Mouse (Mus musculus): ENCODE results near the gene Cpa1. TPM values are rescaled to one million over a fixed set of nuclear protein-coding genes. Genes with fewer than 3 reads are reported as not detected.

The Cpa1 gene
- not detected in 2 replicates for polyA plus RNA-seq (2012; rRNA removed)

DNA sequence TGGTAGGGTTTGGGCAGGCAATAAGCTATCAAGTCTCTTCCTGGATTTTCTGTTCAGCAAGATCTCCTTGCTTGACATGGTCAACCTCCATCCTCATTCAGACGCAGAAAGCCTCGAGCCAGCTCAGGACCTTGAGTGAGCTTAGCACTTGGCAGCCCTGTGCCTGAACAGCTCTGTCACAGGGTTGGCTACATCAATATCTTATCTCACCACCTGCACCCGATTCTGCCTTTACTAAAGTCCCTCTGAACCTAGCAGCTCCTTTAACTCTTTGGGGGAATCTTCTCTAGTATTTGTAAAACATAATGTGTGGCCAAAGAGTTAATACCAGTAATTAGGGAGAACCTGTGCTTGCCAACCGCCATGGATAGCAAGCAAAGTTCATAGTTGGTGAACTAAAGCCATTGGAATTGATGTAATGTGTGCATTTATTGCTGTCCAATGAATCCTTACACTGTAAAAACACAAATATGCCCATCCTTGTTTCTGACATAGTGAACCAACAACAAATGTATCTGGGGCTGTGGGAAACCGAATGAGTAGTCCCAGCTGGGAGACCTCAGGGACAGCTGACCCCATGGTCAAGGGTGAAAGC lies at the start of gene Cpa1:
Cpa1 (plus strand) TSS at position 545 of the 595 bp plus-strand sequence.
- Histone ChIP-seq H3K4me3 (ENCODE audit: insufficient read depth, low read length) (no peak within 1 kb of the TSS), H3K4me1 (ENCODE audit: control insufficient read depth, insufficient read depth, low read length) (no peaks in the 10 kb centered on the region), H3K27ac (ENCODE audit: insufficient read depth, low read length) (no peak within 1 kb of the TSS)
- TF ChIP-seq POLR2A (IDR thresholded peaks at IDR 0.05; ENCODE audit: extremely low read depth, insufficient read depth, low read length) (no peak), CTCF (IDR thresholded peaks at IDR 0.05; ENCODE audit: extremely low read depth, insufficient read depth, low read length) (no peak)

DNA sequence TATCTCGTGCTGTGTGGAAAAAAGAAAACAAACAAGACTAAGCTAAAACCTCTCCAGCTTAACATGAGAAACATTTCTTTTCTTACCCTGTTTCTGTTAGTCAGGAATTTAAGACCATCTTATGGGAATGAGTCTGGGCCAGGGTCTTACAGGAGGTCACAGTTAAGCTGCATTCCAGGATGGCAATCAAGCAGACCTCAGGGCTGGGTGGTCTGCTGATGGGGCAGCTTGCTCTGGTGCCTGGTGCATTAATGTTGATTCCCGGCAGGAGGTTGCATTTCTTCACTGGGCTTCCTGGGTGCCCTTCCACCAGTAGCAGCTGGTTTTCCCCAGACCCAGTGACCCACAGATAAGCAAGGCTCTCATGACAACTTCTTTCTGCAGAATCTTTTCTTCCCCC lies 49.2 kb upstream of the Cpa1 start:
- H3K27ac ChIP-seq (ENCODE audit: insufficient read depth, low read length), result no peak overlapping the region
- H3K4me3 ChIP-seq (ENCODE audit: insufficient read depth, low read length), result no peak overlapping the region
- no peaks in the 10 kb centered on the region for H3K4me1 ChIP-seq (ENCODE audit: control insufficient read depth, insufficient read depth, low read length)
- no peak for TF ChIP-seq CTCF (IDR thresholded peaks at IDR 0.05; ENCODE audit: extremely low read depth, insufficient read depth, low read length)
- no peak for TF ChIP-seq POLR2A (IDR thresholded peaks at IDR 0.05; ENCODE audit: extremely low read depth, insufficient read depth, low read length)

DNA sequence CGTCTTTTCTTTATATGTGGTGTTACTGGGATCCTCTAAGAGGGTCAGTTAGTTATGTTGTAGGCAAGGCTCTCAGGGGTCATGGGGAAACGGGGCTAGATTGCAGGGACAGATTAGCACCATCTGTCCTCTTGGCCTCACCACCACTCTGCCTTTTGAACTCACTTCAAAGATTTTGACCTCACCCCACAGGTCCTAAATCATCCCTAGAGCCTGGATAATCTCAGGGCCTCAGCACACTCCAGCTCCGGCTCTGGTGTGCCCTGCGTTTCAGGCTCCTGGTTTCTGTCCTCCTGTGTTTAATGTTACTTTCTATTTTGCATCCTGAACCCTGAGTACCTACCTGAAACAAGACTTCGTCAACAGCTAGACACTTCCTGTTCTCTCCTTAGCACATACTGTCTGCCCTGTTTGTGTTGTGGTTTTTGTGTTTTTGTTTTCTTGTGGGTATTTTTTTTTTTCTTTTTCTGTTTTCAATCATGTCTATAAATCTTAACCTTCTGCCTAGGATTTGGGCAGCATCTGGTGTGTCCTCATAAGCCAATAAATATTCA lies 47.1 kb upstream of the Cpa1 start:
- Histone ChIP-seq H3K4me3 (ENCODE audit: insufficient read depth, low read length) (no peak overlapping the region), H3K27ac (ENCODE audit: insufficient read depth, low read length) (no peak overlapping the region), H3K4me1 (ENCODE audit: control insufficient read depth, insufficient read depth, low read length) (no peaks in the 10 kb centered on the region)
- TF ChIP-seq POLR2A (IDR thresholded peaks at IDR 0.05; ENCODE audit: extremely low read depth, insufficient read depth, low read length) (no peak), CTCF (IDR thresholded peaks at IDR 0.05; ENCODE audit: extremely low read depth, insufficient read depth, low read length) (no peak)

DNA sequence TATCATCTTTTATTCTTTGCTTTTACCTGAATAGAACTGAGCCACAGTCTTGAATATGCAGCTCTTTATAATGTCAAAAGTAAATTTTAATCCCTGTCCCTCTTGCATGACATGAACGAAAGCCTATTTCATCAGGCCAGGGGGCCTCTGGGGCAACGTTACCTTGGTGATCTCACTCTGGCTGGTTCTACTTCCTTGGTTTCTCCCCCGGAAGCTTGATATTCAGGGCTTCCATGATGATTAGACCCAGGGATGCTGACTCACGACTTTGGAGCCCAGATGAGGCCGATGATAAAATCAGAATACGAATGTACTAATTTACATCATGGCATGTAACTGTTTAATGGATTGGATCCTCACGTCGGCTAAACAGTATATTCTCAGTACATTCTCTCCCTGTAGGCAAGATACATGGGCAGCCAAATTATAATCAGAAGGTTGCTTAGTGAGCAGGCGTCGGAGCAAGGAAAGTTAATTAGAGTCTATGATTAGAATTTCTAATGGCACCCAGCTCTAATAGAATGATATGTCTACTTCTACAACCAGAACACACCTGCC lies 46.5 kb upstream of the Cpa1 start:
- H3K4me1 ChIP-seq (ENCODE audit: control insufficient read depth, insufficient read depth, low read length), result no peaks in the 10 kb centered on the region
- no peak overlapping the region for H3K4me3 ChIP-seq (ENCODE audit: insufficient read depth, low read length)
- H3K27ac ChIP-seq (ENCODE audit: insufficient read depth, low read length), result no peak overlapping the region
- no peak for TF ChIP-seq CTCF (IDR thresholded peaks at IDR 0.05; ENCODE audit: extremely low read depth, insufficient read depth, low read length)
- no peak for TF ChIP-seq POLR2A (IDR thresholded peaks at IDR 0.05; ENCODE audit: extremely low read depth, insufficient read depth, low read length)

DNA sequence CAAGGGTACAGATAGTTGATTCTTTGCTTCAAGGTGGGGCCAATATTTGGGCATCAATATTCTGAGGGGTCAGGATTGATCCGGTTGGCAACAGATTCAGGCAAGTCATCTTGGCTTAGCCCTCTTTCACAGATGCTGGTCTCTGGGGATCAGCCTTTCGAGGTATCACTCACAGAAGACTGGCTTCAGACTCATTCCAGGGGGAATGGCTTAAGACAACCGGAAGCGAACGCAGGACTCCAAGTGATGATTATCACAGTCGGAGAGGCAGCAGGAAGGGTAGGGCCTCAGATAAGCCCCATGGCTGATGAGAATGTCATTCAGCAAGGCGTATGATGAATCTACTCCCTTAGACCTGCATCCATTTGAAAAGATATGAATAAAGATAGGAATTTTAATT lies 44.7 kb upstream of the Cpa1 start:
- TF ChIP-seq POLR2A (IDR thresholded peaks at IDR 0.05; ENCODE audit: extremely low read depth, insufficient read depth, low read length), result no peak
- TF ChIP-seq CTCF (IDR thresholded peaks at IDR 0.05; ENCODE audit: extremely low read depth, insufficient read depth, low read length), result no peak
- Histone ChIP-seq H3K27ac (ENCODE audit: insufficient read depth, low read length) (no peak overlapping the region), H3K4me1 (ENCODE audit: control insufficient read depth, insufficient read depth, low read length) (no peaks in the 10 kb centered on the region), H3K4me3 (ENCODE audit: insufficient read depth, low read length) (no peak overlapping the region)

DNA sequence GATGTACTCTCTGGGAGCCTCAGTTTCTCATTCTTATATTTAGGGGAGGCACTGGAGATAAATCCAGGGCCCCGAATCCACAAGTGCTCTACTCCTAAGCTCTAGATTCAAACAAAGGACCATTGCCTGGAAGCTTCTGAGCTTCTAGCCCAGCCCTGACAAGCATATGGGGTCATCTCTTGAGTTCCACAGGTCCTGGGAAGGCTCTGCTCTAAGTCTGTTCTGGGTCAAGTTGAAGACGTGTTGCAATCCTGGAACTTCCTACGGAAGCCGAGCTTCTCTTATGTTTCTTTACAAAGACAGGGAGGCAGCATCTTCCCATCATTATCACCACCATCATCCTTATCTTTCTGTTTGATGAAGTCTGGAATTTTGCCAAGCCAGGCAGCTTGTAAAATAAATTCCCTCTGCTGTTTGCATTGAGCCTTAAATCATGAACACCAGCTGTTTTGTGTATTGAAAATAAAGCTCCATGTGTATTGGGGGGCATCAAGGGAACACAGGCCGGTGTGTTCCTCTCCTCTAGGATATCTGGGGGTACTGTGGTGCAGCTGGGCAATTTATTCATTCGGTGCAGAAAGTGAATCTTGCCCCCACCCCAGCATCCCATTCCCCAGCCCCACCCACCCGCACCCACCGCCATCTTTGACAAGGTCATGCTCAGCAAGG lies 42.7 kb upstream of the Cpa1 start:
- Histone ChIP-seq H3K4me3 (ENCODE audit: insufficient read depth, low read length) (no peak overlapping the region), H3K4me1 (ENCODE audit: control insufficient read depth, insufficient read depth, low read length) (no peaks in the 10 kb centered on the region), H3K27ac (ENCODE audit: insufficient read depth, low read length) (no peak overlapping the region)
- no peak for TF ChIP-seq CTCF (IDR thresholded peaks at IDR 0.05; ENCODE audit: extremely low read depth, insufficient read depth, low read length)
- TF ChIP-seq POLR2A (IDR thresholded peaks at IDR 0.05; ENCODE audit: extremely low read depth, insufficient read depth, low read length), result no peak

DNA sequence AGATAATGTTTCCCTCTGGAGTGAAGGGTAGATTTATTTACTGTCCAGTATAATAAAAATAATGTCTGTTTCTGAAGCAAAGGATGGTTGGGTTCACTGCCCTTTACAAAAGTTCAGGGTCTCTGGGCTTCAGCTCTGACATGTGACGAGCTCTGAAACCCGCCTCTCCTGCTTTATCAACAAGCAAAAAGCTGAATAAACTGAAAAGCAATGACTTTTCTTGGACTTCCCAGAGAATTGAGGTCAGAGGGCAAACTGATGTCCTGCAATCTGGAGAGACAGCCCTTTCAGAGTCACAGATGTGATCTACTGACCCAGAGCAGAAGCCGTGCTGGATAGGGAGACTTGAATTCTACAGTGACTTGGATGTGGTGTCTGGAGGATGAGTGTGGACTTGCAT lies 39.0 kb upstream of the Cpa1 start:
- H3K4me3 ChIP-seq (ENCODE audit: insufficient read depth, low read length), result no peak overlapping the region

DNA sequence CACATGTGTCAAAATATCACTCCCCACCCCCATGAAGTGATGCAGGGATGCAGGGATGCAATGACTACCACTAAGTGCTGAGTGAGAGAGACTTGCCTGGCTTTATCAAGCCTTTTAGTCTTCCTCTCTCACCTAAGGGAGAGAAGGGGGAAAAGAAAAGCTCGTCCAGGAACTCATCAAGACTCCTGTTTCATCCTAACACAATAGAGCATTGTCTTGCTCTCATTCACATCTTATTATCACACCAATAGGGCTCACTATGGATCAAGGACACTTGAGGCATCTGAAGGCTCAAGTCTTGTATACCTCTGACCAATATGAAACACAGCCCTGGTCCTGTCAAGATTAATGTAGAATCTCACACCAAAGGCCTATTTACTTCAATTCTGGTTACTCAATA lies 38.0 kb upstream of the Cpa1 start:
- Histone ChIP-seq H3K27ac (ENCODE audit: insufficient read depth, low read length) (no peak overlapping the region), H3K4me1 (ENCODE audit: control insufficient read depth, insufficient read depth, low read length) (no peaks in the 10 kb centered on the region), H3K4me3 (ENCODE audit: insufficient read depth, low read length) (no peak overlapping the region)
- TF ChIP-seq CTCF (IDR thresholded peaks at IDR 0.05; ENCODE audit: extremely low read depth, insufficient read depth, low read length) (no peak), POLR2A (IDR thresholded peaks at IDR 0.05; ENCODE audit: extremely low read depth, insufficient read depth, low read length) (no peak)

More for the DNA sequence above, 39.0 kb upstream of the Cpa1 start:
- TF ChIP-seq CTCF (IDR thresholded peaks at IDR 0.05; ENCODE audit: extremely low read depth, insufficient read depth, low read length) (no peak), POLR2A (IDR thresholded peaks at IDR 0.05; ENCODE audit: extremely low read depth, insufficient read depth, low read length) (no peak)
- no peak overlapping the region for H3K27ac ChIP-seq (ENCODE audit: insufficient read depth, low read length)
- no peaks in the 10 kb centered on the region for H3K4me1 ChIP-seq (ENCODE audit: control insufficient read depth, insufficient read depth, low read length)

DNA sequence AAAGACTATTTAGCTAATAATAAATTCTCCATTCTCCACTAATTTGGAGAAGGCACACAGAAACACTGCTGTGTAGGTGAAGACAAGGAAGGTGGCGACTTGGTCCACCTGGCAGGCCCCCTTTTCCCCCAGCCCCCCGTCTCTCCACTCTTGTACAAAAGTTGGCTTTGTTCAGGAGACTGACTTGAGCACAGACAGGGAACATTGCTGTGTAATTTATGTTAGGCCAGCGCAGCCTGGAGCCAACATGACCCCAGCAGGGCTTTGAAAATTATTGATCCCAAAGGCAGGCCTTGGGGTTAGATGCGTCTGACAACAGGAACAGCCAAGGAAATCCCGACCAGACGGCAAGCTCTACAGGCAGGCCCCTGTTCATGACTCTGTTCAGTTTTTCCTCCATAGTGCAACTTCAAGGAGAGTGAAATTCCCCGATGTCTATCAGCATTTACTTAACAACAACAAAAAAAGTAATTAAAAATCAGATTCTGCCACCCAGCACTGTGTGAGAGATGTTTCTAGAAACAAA lies 34.6 kb upstream of the Cpa1 start:
- no peaks in the 10 kb centered on the region for H3K4me1 ChIP-seq (ENCODE audit: control insufficient read depth, insufficient read depth, low read length)
- no peak overlapping the region for H3K27ac ChIP-seq (ENCODE audit: insufficient read depth, low read length)
- no peak overlapping the region for H3K4me3 ChIP-seq (ENCODE audit: insufficient read depth, low read length)
- no peak for TF ChIP-seq POLR2A (IDR thresholded peaks at IDR 0.05; ENCODE audit: extremely low read depth, insufficient read depth, low read length)
- no peak for TF ChIP-seq CTCF (IDR thresholded peaks at IDR 0.05; ENCODE audit: extremely low read depth, insufficient read depth, low read length)
